Mouse (Mus musculus) heart, postnatal 0 days (tissue): ENCODE data around the gene Slx4ip. TPM values are rescaled to one million over a fixed set of nuclear protein-coding genes. Genes with fewer than 3 reads are reported as not detected.

Experiments used
- ATAC-seq: fragments of 200-750 bp; cut with Nextera tagmentation; 2 replicates; pipeline ENCODE4 v1.8.0; 2017; ENCODE audit warnings: low read depth, moderate number of reproducible peaks, moderate library complexity; ENCODE audit not compliant: insufficient read depth
- DNase-seq: peaks from one replicate; pipeline ENCODE4 v3.0.0-alpha.2; 2016; ENCODE audit warnings: low spot score
- H3K27ac ChIP-seq: fragments of 300-500 bp; sonication (generic); 2 replicates; pipeline ENCODE4 v1.5.1; 2014; ENCODE audit warnings: low read depth, mild to moderate bottlenecking
- H3K27me3 ChIP-seq: fragments of 300-500 bp; sonication (generic); 2 replicates; pipeline ENCODE4 v1.6.1; 2014; ENCODE audit warnings: low read length, mixed read lengths; ENCODE audit not compliant: control insufficient read depth, insufficient read depth
- H3K36me3 ChIP-seq: fragments of 300-500 bp; sonication (generic); replicated peaks from 2 replicates; pipeline ENCODE4 v1.6.1; 2014; ENCODE audit warnings: low read length, mixed read lengths; ENCODE audit not compliant: control insufficient read depth, insufficient read depth
- H3K4me1 ChIP-seq: fragments of 300-500 bp; sonication (generic); 2 replicates; pipeline ENCODE4 v1.6.1; 2014; ENCODE audit warnings: antibody characterized with exemption; ENCODE audit not compliant: control insufficient read depth, insufficient read depth
- H3K4me2 ChIP-seq: fragments of 300-500 bp; sonication (generic); 2 replicates; pipeline ENCODE4 v1.6.1; 2014; ENCODE audit warnings: low read depth, mild to moderate bottlenecking, low read length, moderate library complexity
- H3K4me3 ChIP-seq: fragments of 300-500 bp; sonication (generic); 2 replicates; pipeline ENCODE4 v1.5.1; 2014; ENCODE audit warnings: low read depth, low read length
- H3K9ac ChIP-seq: fragments of 300-500 bp; sonication (generic); replicated peaks from 2 replicates; pipeline ENCODE4 v1.6.1; 2014; ENCODE audit warnings: low read depth, low read length, mixed read lengths
- H3K9me3 ChIP-seq: fragments of 300-500 bp; sonication (generic); replicated peaks from 2 replicates; pipeline ENCODE4 v1.6.1; 2016; ENCODE audit warnings: low read length; ENCODE audit not compliant: control insufficient read depth
- CTCF ChIP-seq: IDR thresholded peaks from 2 replicates; pipeline ENCODE4 v1.5.1; 2016; ENCODE audit warnings: antibody characterized with exemption, control low read depth, low read depth
- EP300 ChIP-seq: IDR thresholded peaks from 2 replicates; pipeline ENCODE4 v1.6.1; 2016; ENCODE audit warnings: antibody characterized with exemption, low read depth
- WGBS: fragments of 180-500 bp; shearing (Covaris S2); extraction: QIAGEN DNeasy Blood & Tissue Kit; methylation state at CpG from one replicate; pipeline ENCODE4 v1.1.7; 2014; 5-methylcytosine and 5-hydroxymethylcytosine counted together
- polyA plus RNA-seq: library from polyadenylated mRNA; unstranded; fragments of >200 nt; fragmentation: Nextera tagmentation; extraction: Ambion mirVana; gene quantifications from 2 replicates; pipeline ENCODE4 v1.2.1, GENCODE M21; 2015
- total RNA-seq: library from RNA; depleted of rRNA; stranded (reverse); fragments of >200 nt; gene quantifications from 2 replicates; pipeline ENCODE4 v1.2.3, GENCODE M21; 2014; ENCODE audit warnings: low replicate concordance

Gene Slx4ip
- total and polyA plus RNA-seq, 2 experiments from 2014 or later, result 1.2 to 2.1 TPM

DNA sequence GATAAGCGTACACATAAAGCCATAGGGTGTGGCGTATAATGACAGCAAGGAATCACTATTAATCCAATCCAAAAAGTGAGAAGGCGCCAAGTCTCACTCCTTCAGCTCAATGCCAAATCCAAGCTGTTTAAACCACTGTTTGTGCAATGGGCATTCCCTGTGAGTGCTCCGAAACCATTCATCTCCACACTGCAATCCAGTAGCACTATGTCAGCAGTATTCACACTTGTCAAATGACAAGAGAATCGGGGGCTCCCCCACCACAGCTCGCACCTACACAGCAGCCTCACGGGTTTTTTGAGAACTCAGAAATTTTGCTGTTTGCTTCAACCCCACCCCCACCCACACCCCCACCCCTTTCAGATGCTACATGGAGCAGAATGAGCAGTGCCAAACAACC, 190.0 kb downstream of the Slx4ip start:
- no peak overlapping the region for H3K4me2 ChIP-seq
- no peak overlapping the region for H3K27ac ChIP-seq
- H3K27me3 ChIP-seq, result no peaks in the 10 kb centered on the region
- ATAC-seq (no peak), DNase-seq (no peak)
- 82% methylated on average over 7 of the region's 7 CpGs for WGBS
- H3K9me3 ChIP-seq, result no peaks in the 10 kb centered on the region
- TF ChIP-seq EP300 (no peak), CTCF (no peak)
- H3K36me3 ChIP-seq, result peaks cover 36% of the 10 kb centered on the region
- H3K4me1 ChIP-seq, result peaks cover 17% of the 10 kb centered on the region
- H3K4me3 ChIP-seq, result no peak overlapping the region
- H3K9ac ChIP-seq, result no peak overlapping the region

DNA sequence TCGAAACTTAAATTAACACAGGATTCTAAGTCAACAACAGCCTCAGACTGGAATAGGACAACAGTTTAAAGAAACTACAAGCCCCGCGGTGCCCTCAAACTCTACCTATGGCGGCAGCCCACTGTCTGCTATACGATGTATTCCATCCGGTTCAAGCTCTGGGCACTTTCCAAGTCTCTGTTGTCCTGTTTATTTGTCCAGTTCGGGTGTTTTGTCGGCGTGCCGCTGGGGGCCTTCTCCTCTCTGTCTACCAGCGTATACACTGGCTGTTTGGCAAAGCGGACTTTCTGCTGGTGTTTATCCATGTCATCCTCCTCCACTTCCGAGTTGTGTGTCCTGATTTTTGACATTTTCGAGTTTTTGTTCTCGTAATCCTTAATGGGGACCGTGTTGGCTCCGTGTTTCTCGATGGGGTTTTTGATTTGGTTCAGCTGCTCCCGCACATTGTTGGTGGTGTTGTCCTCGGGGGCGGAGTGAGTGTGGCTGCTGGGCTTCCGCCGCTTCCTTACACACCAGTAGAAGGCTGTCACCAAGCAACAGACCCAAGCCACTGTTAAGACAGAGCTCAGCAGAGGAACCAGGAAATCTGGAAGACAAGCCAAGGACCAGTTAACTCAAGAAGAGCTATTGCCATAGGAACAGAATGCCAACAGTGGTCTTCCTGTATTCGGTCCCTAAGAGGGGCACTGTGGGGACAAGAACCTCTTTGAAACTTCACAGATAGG, 192.0 kb downstream of the Slx4ip start:
- DNase-seq, result no peak

DNA sequence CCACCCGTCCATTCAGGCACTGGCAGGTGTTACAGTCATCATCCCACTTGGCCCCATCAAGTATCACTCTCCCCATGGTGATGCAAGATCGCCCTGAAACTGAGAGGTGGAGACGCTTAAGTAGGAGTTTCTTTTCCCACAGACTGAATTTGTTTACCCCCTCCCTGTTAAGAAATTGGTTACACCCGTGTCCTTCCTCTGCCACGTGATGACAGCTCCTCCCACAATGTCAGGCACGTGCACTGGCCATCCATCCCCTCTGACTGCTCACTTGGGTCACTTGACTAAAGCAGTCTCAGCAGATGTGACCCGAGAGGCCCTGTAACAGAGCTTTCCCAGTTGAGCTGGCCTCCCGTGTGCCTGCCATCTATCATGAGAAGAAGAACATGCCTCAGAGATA, 194.2 kb downstream of the Slx4ip start:
- Histone ChIP-seq H3K27ac (no peak overlapping the region), H3K4me2 (no peak overlapping the region), H3K27me3 (no peaks in the 10 kb centered on the region), H3K4me1 (peaks cover 9% of the 10 kb centered on the region), H3K9ac (no peak overlapping the region), H3K9me3 (no peaks in the 10 kb centered on the region), H3K4me3 (no peak overlapping the region), H3K36me3 (peaks cover 70% of the 10 kb centered on the region)
- DNase-seq (no peak), ATAC-seq (no peak)
- no peak for TF ChIP-seq EP300
- TF ChIP-seq CTCF, result no peak
- 44% methylated on average over 8 of the region's 8 CpGs for WGBS

More for the DNA sequence above, 192.0 kb downstream of the Slx4ip start:
- H3K9ac ChIP-seq, result no peak overlapping the region
- H3K4me3 ChIP-seq, result no peak overlapping the region
- ATAC-seq, result no peak
- no peaks in the 10 kb centered on the region for H3K27me3 ChIP-seq
- H3K4me2 ChIP-seq, result no peak overlapping the region
- peaks cover 17% of the 10 kb centered on the region for H3K4me1 ChIP-seq
- WGBS, result 82% methylated on average over 24 of the region's 24 CpGs
- TF ChIP-seq CTCF (no peak), EP300 (no peak)
- H3K9me3 ChIP-seq, result no peaks in the 10 kb centered on the region
- peaks cover 48% of the 10 kb centered on the region for H3K36me3 ChIP-seq
- no peak overlapping the region for H3K27ac ChIP-seq

DNA sequence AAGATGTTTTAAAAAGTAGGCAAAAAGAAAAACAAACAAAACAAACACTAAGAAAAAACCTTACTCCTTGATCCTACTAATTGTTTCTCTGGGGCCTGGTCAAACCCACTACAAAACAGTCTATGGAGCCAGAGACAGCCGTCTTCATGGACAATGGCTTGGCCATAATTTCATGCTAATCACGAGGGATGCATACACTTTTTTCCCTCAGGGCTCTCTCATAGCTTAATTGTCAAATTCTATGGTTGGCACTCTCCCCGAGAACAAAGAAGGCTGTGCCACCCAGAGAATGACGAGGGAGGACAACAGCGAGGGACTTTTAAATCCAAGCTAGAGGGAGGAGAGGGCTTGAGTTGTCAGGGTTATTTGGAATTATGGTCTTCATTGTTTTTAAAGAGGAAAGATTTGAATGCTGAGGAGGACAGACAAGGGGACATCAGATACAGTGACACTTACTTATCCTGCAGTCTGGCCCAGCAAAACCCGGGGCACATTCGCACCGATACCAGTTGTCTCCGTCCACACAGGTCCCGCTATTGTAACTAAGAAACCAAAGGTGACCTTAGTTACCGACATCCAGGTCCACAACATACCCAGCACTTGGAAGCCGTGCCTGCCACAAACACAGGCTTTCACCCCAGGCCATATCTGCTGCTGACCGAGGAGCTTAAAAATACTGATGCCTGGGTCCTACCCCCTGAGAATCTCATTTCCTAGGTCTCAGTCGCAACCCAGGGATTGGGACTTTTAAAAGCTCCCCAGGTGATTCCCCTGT, 195.8 kb downstream of the Slx4ip start:
- no peak for ATAC-seq
- no peak for DNase-seq
- H3K4me3 ChIP-seq, result no peak overlapping the region
- H3K9ac ChIP-seq, result no peak overlapping the region
- no peak overlapping the region for H3K27ac ChIP-seq
- WGBS, result 87% methylated on average over 14 of the region's 14 CpGs
- TF ChIP-seq CTCF, result no peak
- no peak for TF ChIP-seq EP300
- H3K36me3 ChIP-seq, result peaks cover 85% of the 10 kb centered on the region
- H3K4me1 ChIP-seq, result no peaks in the 10 kb centered on the region
- no peak overlapping the region for H3K4me2 ChIP-seq
- no peaks in the 10 kb centered on the region for H3K27me3 ChIP-seq
- no peaks in the 10 kb centered on the region for H3K9me3 ChIP-seq

DNA sequence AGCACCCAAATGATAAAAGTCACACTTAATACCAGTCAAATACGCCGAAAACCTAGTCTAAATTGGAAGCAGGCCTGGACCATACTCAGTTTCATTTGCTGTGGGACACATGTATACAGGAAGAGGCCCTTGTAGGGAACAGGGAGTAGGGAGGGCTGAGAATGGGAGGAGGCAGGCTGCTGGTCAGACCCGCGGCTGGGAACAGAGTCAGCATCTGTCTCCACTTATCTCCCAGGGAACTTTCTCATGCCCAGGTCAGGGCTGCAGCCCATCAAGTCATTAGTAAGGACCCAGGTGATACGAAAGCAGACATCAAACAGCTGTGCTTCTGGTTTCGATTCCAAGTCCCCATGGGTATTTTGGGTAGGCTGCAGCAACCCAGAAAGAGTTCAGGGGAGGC, 196.7 kb downstream of the Slx4ip start:
- 57% methylated on average over 6 of the region's 6 CpGs for WGBS
- no peak for TF ChIP-seq EP300
- TF ChIP-seq CTCF, result no peak
- H3K27me3 ChIP-seq, result no peaks in the 10 kb centered on the region
- no peaks in the 10 kb centered on the region for H3K9me3 ChIP-seq
- H3K27ac ChIP-seq, result no peak overlapping the region
- H3K9ac ChIP-seq, result no peak overlapping the region
- no peak overlapping the region for H3K4me2 ChIP-seq
- H3K4me3 ChIP-seq, result no peak overlapping the region
- no peak for DNase-seq
- no peaks in the 10 kb centered on the region for H3K4me1 ChIP-seq
- peaks cover 83% of the 10 kb centered on the region for H3K36me3 ChIP-seq
- ATAC-seq, result no peak
